Mouse (Mus musculus) layer of hippocampus, postnatal 36 days (tissue): ENCODE data around the gene Ltbp4. TPM values are rescaled to one million over a fixed set of nuclear protein-coding genes. Genes with fewer than 3 reads are reported as not detected.

Experiments
- DNase-seq, 2 experiments: peaks; one replicate each; pipeline ENCODE4 v3.0.0; 2022
- total RNA-seq, 2 experiments: library from RNA; stranded (reverse); gene quantifications; 2 replicates each; pipeline ENCODE4 v1.2.3; 2021

The Ltbp4 gene
- total RNA-seq: 10 to 100 TPM; 52.8 to 59.6 TPM

- no peak for DNase-seq
Measured at GRCm38 (mm10) chr7:27337175-27337853, at the start of gene Ltbp4. TSS of gene Ltbp4 (minus strand) at chr7:27337692.

- peak in 1 of 2 experiments; percentile 64 for DNase-seq
Measured at GRCm38 (mm10) chr7:27384731-27385130, 47.2 kb upstream of the Ltbp4 start.

- no peak for DNase-seq
Measured at GRCm38 (mm10) chr7:27384134-27384533, 46.6 kb upstream of the Ltbp4 start.

DNA sequence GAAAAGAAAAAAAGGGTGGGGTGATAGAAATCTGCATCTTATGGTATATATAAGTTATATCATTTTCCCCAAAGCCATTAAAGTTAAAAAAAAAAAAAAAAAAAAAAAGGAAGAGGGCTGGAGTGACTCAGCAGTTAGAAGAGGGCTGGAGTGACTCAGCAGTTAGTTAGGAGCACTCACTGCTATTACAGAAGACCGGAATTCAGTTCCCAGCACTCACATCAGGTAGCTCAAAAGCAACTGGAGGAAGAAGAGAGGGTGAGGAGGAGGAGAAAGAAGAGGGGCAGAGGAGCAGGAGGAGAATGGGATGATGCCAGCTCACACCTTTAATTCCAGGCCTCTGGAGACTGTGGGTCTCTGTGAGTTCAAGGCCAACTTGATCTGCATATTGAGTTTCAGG is 45.7 kb upstream of the Ltbp4 start:
- DNase-seq: no peak

DNA sequence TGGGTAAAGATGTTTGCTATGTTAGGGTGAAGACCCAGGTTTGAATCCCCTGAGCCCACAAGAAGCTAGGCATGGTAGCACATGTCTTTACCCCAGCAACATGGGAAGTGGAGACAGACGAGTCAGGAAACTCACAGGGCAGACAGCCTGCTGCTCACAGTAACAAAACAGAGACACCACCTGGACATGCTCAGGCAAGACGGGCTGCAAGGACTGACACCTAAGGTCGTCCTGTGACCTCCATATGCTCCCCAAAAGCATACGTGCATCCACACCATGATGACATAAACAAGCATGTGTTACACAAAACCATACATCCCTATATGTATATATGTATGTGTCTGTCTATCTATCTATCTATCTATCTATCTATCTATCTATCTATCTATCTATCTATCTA is 44.1 kb upstream of the Ltbp4 start:
- DNase-seq: no peak

GRCm38 (mm10) chr7:27381009-27381408 is 43.5 kb upstream of the Ltbp4 start:
- DNase-seq: no peak

DNA sequence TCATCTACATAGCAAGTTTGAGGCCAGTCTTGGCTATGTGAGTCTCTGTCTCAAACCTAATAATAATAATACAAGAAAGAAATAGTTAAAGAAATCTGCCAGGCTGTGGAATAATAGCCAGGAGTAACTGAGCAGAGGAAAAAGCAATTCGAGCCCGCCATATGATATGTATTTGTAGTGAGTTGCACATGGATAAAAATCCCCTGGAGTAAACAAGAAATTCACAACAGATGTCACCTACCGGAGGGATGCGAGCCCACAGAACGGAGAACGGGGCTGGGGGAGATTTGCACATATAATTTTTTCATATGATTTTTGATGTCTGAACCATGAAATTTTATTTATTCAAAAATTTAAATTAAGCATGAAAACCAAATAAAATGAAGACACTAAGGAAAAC is 42.3 kb upstream of the Ltbp4 start:
- no peak for DNase-seq

DNA sequence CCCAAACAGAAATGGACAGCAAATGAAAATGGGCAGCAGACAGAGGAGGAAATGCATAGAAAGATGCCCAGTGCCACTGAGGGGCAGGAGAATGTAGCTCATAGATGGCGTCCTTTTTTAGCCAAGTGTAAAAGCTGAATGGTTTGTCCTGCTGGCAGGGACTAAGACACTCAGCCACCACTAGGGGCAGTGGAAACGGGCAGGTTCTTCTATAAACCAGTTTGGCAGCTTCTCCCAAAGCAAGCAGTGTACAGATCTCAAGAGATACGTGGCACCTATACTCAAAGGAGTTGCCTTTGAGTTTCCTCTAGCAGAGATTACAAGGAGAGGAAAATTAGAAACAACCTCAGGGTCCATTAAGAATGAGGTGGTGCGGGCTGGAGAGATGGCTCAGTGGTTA is 40.9 kb upstream of the Ltbp4 start:
- no peak for DNase-seq

DNA sequence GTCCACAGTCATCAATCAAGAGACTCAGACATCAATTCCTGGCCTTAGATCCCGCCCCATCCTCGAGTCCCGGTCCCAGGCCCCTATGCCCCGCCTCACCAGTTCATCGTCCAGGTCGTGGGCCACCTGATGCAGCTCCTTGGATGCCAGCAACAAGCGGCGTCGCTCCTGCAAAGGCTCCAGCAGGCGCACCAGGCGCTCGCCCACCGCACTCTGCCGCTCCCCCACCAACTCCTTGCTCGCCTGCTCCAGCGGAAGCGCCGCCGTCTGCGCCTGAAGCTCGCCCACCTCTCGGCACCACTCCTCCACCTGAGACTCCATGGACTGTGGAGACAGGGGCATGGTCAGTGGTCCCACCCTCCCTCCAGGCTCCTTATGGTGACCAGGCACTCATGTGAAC is 37.8 kb upstream of the Ltbp4 start:
- DNase-seq: peak in 1 of 2 experiments; percentile 61

DNA sequence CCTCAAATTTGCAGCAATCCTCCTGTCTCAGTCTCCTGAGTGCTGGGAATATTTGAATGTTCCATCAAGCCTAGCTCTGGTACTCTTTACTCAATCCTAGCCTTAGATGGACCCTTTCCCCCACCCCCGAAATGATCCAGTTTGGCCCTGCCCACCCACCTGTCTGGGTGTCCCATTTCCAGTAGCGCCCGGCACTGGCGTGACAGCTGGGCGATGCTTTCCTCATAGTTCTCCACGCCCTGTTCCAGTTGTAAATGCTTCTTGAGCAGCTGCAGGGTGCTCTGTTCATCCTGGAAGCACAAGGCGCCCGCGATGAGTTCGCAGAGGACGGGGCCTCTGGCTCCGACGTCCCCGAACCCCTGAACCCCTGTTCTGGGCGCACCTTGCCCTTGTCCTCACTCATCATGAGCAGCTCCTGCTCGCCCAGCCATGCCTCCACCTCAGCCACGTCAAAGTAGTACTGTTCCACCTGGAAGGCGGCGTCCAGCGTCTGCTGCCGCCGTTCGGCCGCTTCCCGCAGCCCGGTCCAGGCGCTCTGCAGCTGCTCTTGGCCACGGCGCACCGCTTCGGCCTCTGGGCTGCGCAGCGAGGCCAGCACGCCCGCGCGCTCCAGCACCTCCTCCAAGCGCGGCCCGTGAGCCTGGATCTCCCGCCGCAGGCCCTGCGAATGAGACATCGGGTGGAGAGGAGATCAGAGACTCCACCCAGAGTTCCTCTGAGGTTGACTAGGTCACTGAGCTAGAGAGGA is 34.4 kb upstream of the Ltbp4 start:
- no peak for DNase-seq

DNA sequence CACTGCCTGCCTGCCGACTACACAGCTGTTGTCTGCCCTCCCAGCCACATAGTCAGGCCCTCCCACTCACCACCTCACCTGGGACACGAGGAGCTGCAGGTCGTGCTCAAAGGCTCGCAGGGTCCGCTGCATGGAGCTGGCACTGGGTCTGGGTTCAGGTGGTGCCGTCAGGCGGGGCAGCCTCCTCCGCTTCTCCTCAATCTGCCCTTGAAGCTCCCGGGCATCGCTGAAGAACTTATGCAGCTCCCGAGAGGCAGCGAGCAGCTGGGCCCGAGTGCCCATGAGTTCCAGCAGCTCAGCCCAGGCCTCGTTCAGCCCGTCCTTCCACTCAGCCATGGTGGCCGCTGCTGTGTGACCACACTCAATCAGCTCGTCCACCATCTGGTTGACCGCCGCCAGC is 31.6 kb upstream of the Ltbp4 start:
- no peak for DNase-seq

GRCm38 (mm10) chr7:27367976-27368375 is 30.5 kb upstream of the Ltbp4 start:
- DNase-seq: no peak

GRCm38 (mm10) chr7:27366082-27366844 is 28.8 kb upstream of the Ltbp4 start:
- no peak for DNase-seq

DNA sequence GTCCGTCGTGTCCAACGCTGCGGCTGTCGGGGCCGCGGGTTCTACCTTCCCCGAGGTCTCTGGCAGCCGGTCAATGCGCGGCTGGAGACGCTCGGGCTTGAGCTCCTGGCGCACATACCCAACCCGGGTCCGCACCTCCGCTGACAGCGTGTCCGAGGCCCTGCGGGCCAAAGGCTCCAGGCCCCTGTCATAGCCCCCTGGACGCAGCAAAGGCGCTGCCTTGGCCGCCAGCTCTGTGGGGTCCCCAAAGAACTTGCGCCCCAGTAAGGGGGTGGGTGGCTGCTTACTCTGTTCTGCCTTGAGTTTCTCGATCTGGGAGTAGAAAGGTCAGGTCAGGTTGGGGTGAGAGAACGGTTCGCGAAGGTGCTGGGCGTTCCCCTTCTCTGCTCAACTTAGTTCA is 26.9 kb upstream of the Ltbp4 start:
- no peak for DNase-seq

DNA sequence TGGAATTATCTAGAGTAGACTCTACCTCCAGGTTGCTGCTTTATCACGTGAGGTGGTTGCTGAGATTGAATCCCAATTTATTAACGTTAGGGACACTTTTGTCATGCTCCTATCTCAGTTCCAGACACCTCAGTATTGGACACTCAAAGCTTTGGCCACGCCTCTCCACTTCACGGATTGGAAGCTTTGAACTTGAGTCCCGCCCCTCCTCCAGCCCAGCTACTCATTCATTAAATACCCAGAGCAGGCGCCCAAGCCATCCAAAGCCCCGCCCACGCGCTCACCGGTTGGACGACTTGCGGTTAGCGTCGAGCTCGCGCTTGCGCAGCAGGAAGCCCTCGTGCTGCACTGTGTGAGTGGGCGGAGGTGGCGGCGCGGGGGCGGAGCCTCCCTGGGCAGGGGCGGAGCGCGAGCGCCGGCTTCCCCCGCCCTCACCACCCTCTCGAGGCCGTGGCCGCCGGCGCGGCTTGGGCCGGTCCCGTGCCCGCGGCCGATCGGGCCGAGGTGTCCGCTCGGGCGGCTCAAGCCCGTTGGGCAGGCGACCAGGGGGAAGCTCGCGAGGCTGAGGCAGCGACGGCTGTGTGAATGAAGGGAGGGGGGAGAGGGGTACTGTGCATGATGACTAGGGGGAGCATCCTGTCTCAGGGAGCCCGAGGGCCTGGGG is 23.9 kb upstream of the Ltbp4 start:
- DNase-seq: peak; percentile 98

GRCm38 (mm10) chr7:27360749-27361148 is 23.3 kb upstream of the Ltbp4 start:
- DNase-seq: no peak

- no peak for DNase-seq
Measured at GRCm38 (mm10) chr7:27359706-27360358, 22.3 kb upstream of the Ltbp4 start.

DNA sequence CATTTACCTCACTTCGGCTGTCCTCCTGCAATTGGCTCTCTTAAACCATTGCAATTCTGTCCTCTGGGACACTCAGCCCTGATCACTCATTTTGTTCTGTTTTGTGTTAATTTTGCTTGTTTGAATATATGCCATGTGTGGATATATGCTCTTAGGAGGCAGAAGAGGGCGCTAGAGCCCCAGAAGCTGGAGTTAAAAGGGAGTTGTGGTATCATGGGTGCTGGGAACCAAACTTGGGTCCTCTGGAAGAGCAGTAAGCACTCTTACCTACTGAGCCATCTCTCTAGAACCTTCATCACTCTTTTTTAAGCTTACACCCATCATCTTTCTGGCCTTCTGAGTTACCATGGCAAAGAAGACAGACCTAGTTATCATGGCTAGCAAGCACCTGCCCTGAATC is 21.7 kb upstream of the Ltbp4 start:
- DNase-seq: no peak

DNA sequence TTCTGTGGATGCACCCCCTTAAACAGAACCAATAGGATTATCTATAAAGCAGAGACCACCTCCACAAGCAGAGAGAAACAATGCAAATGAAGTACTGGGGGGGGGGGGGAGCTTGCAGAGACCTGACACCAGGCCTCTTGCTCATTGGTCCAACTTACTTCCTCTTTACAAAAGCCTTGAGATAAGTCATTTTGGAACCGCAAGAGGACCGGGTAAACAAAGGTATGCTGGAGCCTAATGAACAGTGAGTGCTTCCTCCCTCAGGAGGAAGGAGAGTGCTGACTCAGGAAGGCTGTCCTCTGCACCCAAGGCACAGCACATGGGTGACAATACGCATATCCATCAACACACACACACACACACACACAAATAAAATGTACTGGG is 20.1 kb upstream of the Ltbp4 start:
- no peak for DNase-seq

DNA sequence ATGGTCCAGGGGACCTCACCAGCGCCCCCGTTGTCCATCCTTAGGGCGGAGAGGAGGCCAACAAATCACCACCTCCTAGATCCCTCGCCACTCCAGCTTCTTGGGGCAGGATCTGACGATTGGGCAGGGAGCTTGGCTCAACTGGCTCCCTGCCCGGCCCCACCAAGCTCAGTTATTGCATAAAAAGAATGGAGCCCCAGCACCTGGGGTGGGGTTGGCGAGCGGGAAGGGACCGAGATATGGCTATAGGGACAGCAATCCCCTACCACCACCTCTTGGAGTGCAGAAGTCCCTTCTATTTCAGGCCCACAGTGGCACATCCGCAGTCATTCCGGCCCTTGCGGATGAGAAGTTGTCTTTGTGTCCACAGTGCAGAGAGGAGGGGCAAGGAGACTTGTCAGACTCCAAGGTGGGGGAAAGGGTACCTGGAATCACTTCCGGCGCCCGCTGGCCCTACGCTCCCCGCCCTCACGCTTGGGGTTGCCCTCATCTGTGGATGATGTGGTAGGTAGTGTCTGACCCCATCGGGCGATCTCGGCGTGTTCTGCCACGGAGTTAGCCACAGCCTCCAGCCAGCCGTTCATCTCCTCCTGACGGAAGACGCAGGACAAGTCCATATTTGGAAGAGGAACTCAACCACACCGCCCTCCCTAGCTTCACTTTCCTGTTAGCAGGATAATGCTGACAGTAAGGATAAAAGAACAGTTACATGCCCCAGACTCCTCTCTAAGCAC is 19.5 kb upstream of the Ltbp4 start, which contains the start of gene Gm20479:
Gene Gm20479 (minus strand): TSS at position 559 of the 734 bp plus-strand sequence.
- DNase-seq: no peak

DNA sequence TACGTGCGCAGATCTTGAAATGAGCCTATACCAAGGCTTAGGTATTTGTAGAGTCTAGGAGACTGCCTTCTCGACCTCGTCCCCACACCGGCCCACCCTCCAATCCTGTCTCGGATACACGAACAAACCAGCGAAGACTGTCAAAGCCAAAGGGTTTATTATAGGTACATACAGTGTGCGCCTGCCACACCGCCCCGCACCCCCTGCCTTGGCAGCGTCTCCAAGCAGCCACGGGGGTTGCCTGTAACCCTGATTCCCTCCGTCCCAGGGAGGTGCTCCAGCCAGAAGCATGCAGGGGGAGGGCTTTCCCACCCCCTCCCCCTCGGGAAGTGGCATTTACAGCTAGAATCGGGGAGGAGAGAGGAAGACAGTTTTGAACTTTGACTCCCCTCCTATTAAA is 18.8 kb upstream of the Ltbp4 start:
- no peak for DNase-seq
